Mouse (Mus musculus) frontal cortex, postnatal 10 days (tissue): ENCODE measurements around the gene Tmem208.

Experiments used
- DNase-seq, 2 experiments: peaks; one replicate each; pipeline ENCODE4 v3.0.0; 2022; ENCODE audit warnings: low spot score in 2 of 2, mixed read lengths in 1 of 2

Tmem208 gene

DNA sequence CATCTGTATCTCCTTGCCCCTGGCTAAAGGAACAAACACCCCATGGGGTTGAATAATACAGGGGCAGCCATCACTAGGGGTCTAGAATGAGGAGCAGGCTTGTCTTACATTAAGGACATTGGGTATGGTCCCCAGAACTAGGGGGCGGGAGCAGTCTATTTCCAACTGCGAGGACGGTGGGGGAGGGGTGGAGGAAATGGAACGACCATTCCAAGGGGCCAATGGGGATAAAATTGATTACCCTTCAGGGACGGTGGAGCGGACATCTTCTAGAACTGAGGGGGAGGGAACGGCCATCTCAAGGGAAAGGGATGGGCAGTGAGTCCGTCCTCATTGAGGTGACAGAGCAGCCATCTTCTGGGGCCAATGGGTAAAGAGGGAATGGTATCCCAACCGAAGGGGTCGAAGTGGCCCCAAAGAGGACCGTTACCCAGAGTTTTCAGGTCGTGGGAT is 487 bp upstream of the Tmem208 start:
- DNase-seq = no peak

- DNase-seq = no peak
Observed at GRCm38 (mm10) chr8:105326968-105327367, 814 bp downstream of the Tmem208 start.

DNA sequence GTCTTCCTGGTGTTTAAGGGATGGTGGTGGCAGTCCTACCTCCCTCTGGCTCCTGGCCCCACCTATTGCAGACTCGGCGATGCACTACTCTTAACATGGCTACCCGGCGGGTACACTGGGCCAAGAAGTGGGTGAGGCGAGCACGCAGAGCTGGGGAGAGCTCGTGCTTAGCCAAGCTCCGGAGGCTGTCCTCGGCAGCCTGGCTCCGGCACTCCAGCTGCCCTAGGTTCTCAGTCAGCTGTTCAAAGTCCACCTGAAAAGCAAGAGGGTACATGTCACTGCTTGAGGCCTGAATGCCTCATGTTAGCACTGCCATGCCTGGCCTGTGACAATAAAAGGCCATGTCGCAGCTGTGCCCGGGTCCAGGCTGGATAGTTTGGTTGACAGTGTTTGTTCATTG is 4.2 kb downstream of the Tmem208 start:
- DNase-seq = no peak

GRCm38 (mm10) chr8:105331469-105331868 is 5.3 kb downstream of the Tmem208 start:
- DNase-seq = no peak

DNA sequence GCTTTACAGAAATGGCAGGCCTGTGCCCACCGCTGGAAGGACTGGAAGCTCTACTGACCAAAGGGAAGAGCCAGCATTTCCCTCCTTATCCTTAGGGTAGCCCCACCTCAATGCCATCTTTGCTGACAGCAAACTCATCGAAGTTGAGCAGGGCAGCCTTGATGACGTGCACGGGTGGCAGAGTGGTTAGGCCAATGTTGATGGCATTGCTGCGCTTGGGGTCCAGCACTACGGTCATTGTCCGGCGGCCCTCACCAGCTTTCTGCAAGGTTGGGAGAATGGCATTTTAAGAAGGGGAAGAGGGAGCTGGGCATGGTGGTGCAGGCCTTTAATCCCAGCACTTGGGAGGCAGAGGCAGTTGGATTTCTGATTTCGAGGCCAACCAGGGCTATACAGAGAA is 5.8 kb downstream of the Tmem208 start:
- no peak for DNase-seq

DNA sequence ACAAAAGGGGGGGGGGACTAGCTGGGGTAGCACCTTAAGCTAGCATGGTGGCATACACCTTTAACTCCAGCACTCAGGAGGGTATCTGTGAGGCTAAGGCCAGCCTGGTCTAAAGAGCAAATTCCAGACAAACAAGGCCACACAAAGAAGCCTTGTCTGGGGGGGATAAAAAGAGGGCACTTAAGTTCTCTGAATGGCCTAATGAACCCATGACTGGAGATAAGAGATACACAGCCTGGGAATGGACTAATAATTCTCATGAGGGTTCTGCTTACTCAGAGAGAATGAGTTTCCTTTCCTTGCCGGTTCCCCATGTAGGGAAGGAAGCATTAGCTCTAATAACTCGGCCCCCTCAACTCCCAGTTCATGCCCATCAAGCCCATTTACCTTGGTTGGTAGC is 6.4 kb downstream of the Tmem208 start:
- no peak for DNase-seq

GRCm38 (mm10) chr8:105336373-105337130 is 10.4 kb downstream of the Tmem208 start:
- no peak for DNase-seq

GRCm38 (mm10) chr8:105338992-105339391 is 12.8 kb downstream of the Tmem208 start:
- no peak for DNase-seq

DNA sequence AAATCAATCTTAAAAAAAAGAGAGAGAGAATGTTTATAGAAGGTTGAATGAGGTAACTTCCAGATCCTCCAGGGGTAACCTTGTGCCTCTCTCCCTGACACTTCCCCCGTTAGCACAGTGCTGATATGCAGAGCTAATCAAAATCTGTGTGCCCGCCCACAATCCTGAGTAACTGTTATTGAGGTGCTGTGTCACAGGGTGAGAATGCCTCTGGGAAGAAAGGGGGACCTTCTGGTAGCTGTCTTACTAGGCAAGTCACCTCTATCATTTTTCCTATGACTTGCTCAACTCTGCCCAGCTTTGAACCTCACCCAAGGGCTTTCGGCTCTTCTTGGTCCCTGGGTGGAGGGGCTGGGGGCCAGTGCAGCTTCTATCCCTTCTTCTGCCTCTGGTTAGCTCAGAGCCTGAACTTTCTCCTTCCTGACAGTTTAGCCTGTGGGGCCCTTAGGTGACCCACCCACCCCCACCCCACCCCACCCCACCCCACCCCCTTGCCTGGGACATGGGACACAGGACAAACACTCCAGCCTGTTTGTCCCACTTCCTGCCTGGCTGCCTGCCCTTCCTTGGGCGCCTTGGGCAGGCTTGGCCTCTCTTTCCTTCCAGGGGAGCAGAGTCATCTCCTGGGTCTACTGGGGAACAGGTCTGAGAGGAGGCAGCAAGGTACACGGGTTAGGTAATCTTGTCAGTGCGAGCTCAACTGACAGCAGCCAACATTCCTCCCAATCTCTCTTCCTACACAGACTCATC is 13.9 kb downstream of the Tmem208 start:
- DNase-seq = no peak

- DNase-seq = no peak
Observed at GRCm38 (mm10) chr8:105341399-105341798, 15.2 kb downstream of the Tmem208 start.

DNA sequence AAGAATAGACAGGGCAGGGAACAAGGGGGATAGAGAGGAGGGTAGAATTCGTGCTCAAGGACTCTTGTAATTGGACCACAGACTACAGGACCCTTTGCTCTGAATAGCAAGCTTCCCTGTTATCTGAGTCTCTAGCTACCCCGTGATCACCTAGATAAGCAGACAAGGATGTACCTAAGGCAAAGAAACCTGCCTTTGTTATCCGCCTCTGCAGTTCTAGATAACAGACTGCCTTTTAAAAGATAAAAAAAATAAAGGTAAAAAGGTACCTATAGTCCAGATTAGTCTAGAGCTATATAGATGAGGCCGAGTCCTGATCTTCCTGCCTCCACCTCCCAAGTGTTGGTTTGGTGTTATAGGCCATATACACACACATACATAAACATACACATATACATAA is 16.6 kb downstream of the Tmem208 start:
- no peak for DNase-seq

DNA sequence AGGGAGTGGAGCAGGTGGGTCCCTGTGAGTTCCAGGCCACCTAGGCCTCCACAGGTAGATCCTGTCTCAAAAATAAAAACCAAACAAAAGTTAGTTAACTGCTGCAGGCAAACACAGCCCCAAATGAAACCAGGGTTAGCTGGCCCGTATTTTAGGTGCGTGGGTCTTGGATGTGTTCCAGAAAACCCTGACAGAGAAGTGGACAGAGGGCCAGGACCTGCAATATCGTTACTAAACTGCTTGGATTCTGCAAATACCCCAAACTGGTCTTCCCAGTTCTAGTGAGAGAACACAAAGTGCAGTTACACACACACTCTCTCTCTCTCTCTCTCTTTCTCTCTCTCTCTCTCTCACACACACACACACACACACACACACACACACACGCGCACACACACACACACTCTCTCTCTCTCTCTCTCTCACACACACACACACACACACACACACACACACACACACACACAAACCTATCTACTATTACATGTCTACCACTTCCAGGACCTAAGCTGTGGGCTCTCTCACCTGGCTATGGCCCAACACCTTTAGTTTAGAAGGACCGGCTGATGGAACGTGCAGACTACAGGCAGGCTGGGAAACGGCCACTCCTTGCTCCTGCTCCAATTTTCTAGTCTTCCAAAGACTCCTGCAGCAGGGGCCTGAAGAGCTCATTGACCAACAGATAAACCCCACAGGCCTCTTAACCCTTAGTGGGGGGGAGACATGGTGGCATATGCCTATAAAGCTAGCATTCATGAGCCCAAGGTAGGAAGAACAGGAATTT is 17.8 kb downstream of the Tmem208 start:
- DNase-seq = no peak

GRCm38 (mm10) chr8:105345061-105345975 is 19.2 kb downstream of the Tmem208 start:
- no peak for DNase-seq

- no peak for DNase-seq
Observed at GRCm38 (mm10) chr8:105346611-105347427, 20.7 kb downstream of the Tmem208 start.

GRCm38 (mm10) chr8:105347428-105348221 is 21.5 kb downstream of the Tmem208 start, which contains the start of gene Fhod1:
Gene Fhod1 (minus strand): TSS chr8:105347953.
- peak; percentile 80 to 85 for DNase-seq

DNA sequence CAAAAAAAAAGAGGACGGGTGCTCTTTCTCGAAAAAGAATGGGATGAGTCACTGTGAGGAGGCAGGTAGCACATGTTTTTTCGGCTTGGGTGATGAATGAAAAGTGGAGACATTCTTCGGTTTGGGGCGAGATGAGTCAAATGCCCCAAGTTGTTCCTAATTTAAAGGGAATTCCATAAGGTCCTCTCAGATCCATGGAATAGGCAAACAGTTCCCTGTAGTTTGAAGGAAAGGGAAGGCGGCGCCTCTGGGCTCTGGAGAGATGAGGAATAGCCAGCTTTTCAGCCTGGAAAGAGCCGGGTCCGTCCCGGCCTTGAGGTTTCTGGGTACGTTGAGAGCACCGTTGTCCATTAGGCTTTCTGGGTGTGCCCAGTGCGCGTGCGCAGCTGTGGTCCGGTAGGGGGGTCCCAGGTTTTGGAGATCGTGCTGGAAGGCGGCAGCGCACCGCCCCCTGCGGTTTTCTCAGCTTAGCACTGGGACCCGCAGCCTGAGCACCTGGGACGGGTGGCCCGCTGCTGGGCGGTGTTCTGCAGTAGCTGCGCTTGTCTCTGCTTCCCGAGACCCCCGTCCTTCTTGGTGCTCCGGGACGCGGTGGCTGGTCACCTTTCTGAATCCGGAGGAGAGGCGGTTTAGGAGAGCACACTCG is 22.4 kb downstream of the Tmem208 start, which contains the start of gene Slc9a5:
Gene Slc9a5 (plus strand): TSS at position 394 of the 646 bp plus-strand sequence.
- DNase-seq = peak; percentile 57 to 66

DNA sequence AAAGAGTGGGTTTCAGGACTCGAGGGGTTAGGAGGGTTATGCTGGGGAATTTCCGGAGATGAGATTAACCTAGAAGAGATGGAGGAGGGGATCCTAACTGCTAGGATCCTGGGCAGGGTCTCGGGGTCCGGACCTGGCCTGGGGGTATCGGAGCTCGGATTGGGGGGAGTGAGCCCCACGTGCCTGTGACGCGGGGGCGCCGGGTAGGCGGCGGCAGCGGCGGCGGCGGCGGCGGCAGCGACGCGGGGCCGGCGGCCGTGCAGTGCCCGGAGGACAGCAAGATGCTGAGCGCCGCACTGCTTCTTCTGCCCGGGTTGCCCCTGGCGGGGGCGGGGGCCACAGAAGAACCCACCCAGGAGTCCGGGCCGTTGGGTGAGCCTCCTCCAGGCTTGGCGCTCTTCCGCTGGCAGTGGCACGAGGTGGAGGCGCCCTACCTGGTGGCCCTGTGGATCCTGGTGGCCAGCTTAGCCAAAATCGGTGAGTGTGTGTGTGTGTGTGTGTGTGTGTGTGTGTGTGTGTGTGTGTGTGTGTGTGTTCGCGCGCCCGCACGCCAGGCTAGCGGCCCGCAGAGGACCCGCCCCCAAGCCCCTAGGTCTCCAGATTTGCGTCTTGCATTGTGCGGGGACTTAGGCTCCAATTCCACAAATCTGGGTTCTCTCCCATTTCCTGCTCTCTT is 23.1 kb downstream of the Tmem208 start:
- DNase-seq = peak; percentile 48 to 54

DNA sequence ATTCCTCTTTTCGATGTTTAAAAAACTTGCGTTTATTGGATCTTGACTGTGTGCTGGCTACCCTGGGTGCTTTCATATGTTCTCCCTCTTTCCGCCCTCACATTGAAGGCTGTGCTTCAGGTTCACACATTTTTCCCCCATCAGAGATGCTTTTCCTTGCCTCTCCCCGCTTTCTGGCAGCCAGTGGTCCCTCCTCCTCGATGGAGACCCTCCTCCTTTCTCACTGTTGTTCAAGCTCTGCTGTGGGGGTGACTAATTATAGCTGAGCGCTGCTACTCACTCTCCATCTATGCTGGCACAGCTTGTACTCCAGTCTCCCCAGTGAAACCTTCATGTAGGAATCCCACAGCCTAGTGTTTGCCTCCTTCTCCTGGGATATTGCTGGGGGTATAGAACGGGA is 24.0 kb downstream of the Tmem208 start:
- no peak for DNase-seq
